Mouse (Mus musculus) megakaryocyte-erythroid progenitor cell, adult 5-6 weeks (primary cell): ENCODE data around the gene Efcab5. TPM values are rescaled to one million over a fixed set of nuclear protein-coding genes. Genes with fewer than 3 reads are reported as not detected.

Source experiments
- ATAC-seq: replicated peaks from 2 replicates; pipeline ENCODE4 v1.8.0; 2016; ENCODE audit warnings: mild to moderate bottlenecking, inconsistent platforms; ENCODE audit not compliant: severe bottlenecking, poor library complexity, low FRiP score, low TSS enrichment
- total RNA-seq, 2 experiments: library from RNA; stranded (forward) in 1 of 2; stranded (reverse) in 1 of 2; fragments of 200-1000, 215-1000 nt in 1 of 2; fragments of >200 nt in 1 of 2; fragmentation: Nextera tagmentation in 1 of 2; gene quantifications; 2 replicates each; pipeline ENCODE4 v1.2.3; 2014 to 2017

The Efcab5 gene
- total RNA-seq, 2 experiments from 2014 or later, result 0.59 to 0.66 TPM

DNA sequence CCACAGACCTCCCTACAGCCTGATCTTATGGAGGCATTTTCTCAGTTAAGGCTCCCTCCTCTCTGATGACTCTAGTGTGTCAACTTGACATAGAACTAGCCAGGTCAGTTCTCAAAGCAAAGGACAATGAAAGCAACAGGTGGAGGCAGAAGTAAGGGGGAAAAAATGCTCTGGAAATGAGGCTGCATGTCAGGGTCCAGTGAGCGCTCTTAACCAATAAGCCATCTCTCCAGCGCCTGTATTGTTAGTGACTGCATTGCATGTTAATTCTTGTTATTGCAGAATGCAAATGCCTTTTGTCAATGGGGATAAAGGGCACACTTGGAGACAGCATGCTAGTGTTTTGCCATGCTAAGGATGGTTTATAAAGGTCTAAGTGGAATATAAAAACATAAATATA, 146.0 kb downstream of the Efcab5 start:
- no peak for ATAC-seq

DNA sequence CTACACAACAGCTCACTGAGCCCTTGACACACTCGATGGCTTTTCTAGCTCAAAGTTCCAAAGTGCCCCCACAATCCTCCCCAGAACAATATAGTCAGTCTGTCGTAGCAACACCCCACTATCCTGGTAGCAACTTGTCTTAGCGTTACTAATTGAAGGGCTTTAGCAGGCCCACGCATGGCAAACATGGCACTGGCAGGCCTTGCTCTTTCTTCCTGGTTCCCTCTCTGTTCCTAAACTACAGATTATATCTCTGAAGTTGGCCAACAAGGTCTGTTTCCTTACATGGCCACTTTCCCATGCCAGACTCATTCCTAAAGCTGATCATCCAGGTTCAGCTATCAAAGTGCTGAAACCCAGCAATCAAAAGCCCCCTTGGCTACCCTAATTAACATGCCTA, 146.9 kb downstream of the Efcab5 start:
- ATAC-seq, result no peak

Other genes with a start within 250 kb of the Efcab5 start
- gene Slc6a4, start 190.4 kb downstream of the Efcab5 start, total RNA-seq (2014; fragmentation: Nextera tagmentation), result not detected in 2 replicates
- 0.09 and 1.8 TPM in 2 replicates for gene Slc6a4, start 190.4 kb downstream of the Efcab5 start, total RNA-seq (2017)
- 47.9 and 49.9 TPM in 2 replicates for gene Nsrp1, start 110.5 kb downstream of the Efcab5 start, total RNA-seq (2014; fragmentation: Nextera tagmentation)
- gene Nsrp1, start 110.5 kb downstream of the Efcab5 start, total RNA-seq (2017), result 18.0 and 24.0 TPM in 2 replicates
- gene Ssh2, start 27.3 kb upstream of the Efcab5 start, total RNA-seq (2014; fragmentation: Nextera tagmentation), result 19.7 and 19.8 TPM in 2 replicates
- gene Ssh2, start 27.3 kb upstream of the Efcab5 start, total RNA-seq (2017), result 11.2 and 11.9 TPM in 2 replicates